Mouse (Mus musculus) lung, embryonic 15.5 days (tissue): ENCODE results near the gene Olfr288. TPM values are rescaled to one million over a fixed set of nuclear protein-coding genes. Genes with fewer than 3 reads are reported as not detected.

ENCODE experiments used
- ATAC-seq: fragments of 200-750 bp; cut with Nextera tagmentation; 2 replicates; pipeline ENCODE4 v1.8.0; 2017; ENCODE audit warnings: moderate number of reproducible peaks, borderline replicate concordance; ENCODE audit not compliant: low FRiP score, low TSS enrichment; ENCODE audit errors: extremely low read depth
- H3K27ac ChIP-seq: fragments of 300-500 bp; sonication (generic); 2 replicates; pipeline ENCODE4 v1.5.1; 2015; ENCODE audit warnings: moderate library complexity, mild to moderate bottlenecking, inconsistent platforms
- H3K27me3 ChIP-seq: fragments of 300-500 bp; sonication (generic); 2 replicates; pipeline ENCODE4 v1.6.1; 2015; ENCODE audit warnings: inconsistent platforms
- H3K36me3 ChIP-seq: fragments of 300-500 bp; sonication (generic); 2 replicates; pipeline ENCODE4 v1.6.1; 2015; ENCODE audit warnings: inconsistent platforms
- H3K4me1 ChIP-seq: fragments of 300-500 bp; sonication (generic); 2 replicates; pipeline ENCODE4 v1.6.1; 2015; ENCODE audit warnings: inconsistent platforms
- H3K4me2 ChIP-seq: fragments of 300-500 bp; sonication (generic); 2 replicates; pipeline ENCODE4 v1.6.1; 2015; ENCODE audit warnings: inconsistent platforms, mild to moderate bottlenecking, moderate library complexity
- H3K4me3 ChIP-seq: fragments of 300-500 bp; sonication (generic); 2 replicates; pipeline ENCODE4 v1.5.1; 2015; ENCODE audit warnings: mild to moderate bottlenecking, inconsistent platforms
- H3K9ac ChIP-seq: fragments of 300-500 bp; sonication (generic); 2 replicates; pipeline ENCODE4 v1.6.1; 2015; ENCODE audit warnings: inconsistent platforms
- H3K9me3 ChIP-seq: fragments of 300-500 bp; sonication (generic); 2 replicates; pipeline ENCODE4 v1.6.1; 2016; ENCODE audit warnings: inconsistent platforms
- WGBS: fragments of 180-500 bp; shearing (Covaris S2); methylation state at CpG from one replicate; pipeline ENCODE4 v1.1.7; 2015; 5-methylcytosine and 5-hydroxymethylcytosine counted together
- polyA plus RNA-seq: library from polyadenylated mRNA; unstranded; fragments of >200 nt; fragmentation: Nextera tagmentation; extraction: Ambion mirVana; gene quantifications from 2 replicates; pipeline ENCODE4 v1.2.1, GENCODE M21; 2015

Gene Olfr288
- polyA plus RNA-seq: not detected in 2 replicates

DNA sequence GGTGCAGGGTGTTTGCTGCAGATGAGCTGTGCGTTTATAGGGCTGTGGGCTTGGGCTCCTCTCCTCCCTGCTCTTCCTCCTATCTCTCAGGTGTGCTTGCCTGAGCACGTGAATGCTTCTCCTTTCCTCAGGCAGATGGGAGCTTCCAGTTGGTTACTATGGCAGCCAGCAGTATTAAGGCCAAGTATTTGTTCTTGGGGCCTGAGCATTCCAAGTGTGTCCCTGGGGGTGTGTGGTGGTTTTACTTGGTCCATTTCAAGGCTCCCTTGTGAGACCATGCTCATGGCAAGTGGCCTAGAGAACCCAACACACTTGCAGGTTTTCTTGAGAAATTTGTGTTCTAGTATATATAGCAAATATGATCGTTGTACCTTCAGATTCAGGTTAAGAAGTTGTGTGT, at the start of gene Olfr288:
TSS of gene Olfr288 (minus strand) at position 101 of the 400 bp plus-strand sequence.
- no peak for ATAC-seq
- Histone ChIP-seq H3K4me3 (no peak within 1 kb of the TSS), H3K36me3 (no peaks in the 10 kb centered on the region), H3K4me1 (no peaks in the 10 kb centered on the region), H3K27me3 (no peaks in the 10 kb centered on the region), H3K9ac (no peak within 1 kb of the TSS), H3K27ac (no peak within 1 kb of the TSS), H3K4me2 (no peak within 1 kb of the TSS), H3K9me3 (no peaks in the 10 kb centered on the region)
- WGBS: 61% methylated on average over 3 of the region's 3 CpGs

GRCm38 (mm10) chr15:98235442-98235841, 40.1 kb upstream of the Olfr288 start:
- 81% methylated on average over 4 of the region's 4 CpGs for WGBS
- H3K4me2 ChIP-seq: no peak overlapping the region
- no peak for ATAC-seq
- H3K36me3 ChIP-seq: no peaks in the 10 kb centered on the region
- no peak overlapping the region for H3K9ac ChIP-seq
- 0 out of 2 replicates have a peak, but pooled peaks cover 4% of the 10 kb centered on the region for H3K27me3 ChIP-seq
- no peak overlapping the region for H3K4me3 ChIP-seq
- H3K9me3 ChIP-seq: no peaks in the 10 kb centered on the region
- H3K27ac ChIP-seq: no peak overlapping the region
- no peaks in the 10 kb centered on the region for H3K4me1 ChIP-seq

DNA sequence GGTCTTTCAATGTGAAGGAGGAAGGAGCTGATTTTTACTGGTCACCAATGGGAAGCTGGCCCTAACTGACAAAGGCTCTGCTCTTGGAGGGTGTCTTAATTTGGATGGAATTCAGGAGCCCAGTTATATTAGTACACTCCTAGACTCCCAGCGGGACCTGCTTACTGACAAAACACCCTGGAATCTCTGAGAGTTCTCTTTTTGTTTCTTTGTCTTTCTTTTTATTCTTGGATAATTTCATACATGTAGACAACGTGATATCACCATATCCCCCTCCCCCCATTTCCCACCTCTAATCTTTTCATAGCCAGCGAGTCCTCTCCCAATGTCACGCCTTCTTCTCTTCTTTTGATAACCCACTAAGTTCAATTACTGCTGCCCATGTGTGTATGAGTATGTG, 39.0 kb upstream of the Olfr288 start, which contains the start of gene Olfr286:
TSS of gene Olfr286 (minus strand) at position 101 of the 400 bp plus-strand sequence.
- Histone ChIP-seq H3K27ac (no peak within 1 kb of the TSS), H3K4me2 (no peak within 1 kb of the TSS), H3K9ac (no peak within 1 kb of the TSS), H3K27me3 (0 out of 2 replicates have a peak, but pooled peaks cover 4% of the 10 kb centered on the region), H3K4me1 (no peaks in the 10 kb centered on the region), H3K4me3 (no peak within 1 kb of the TSS), H3K9me3 (no peaks in the 10 kb centered on the region), H3K36me3 (no peaks in the 10 kb centered on the region)
- WGBS: 79% methylated on average over 4 of the region's 4 CpGs
- ATAC-seq: no peak

DNA sequence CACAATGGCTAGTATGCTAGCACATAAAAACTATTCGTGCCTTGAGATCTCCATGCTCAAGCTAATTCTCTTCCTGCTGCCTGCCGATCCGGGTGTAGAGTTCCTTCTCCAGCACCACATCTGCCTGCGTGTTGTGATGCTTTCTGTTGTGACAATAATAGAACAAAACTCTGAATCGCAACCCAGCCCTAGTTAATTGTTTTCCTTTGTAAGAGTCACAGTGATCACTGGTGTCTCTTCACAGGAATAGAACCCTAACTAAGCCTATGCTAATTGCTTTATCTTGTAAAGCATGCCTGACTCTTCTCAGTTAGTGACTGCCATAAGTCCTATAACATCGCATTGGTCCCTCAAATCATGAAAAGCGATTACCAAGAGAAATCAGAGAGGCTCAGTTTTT, 30.8 kb upstream of the Olfr288 start:
- no peak overlapping the region for H3K9ac ChIP-seq
- ATAC-seq: no peak
- no peak overlapping the region for H3K4me2 ChIP-seq
- no peaks in the 10 kb centered on the region for H3K9me3 ChIP-seq
- H3K27ac ChIP-seq: no peak overlapping the region
- no peaks in the 10 kb centered on the region for H3K4me1 ChIP-seq
- no peak overlapping the region for H3K4me3 ChIP-seq
- H3K36me3 ChIP-seq: no peaks in the 10 kb centered on the region
- 76% methylated on average over 7 of the region's 7 CpGs for WGBS
- H3K27me3 ChIP-seq: no peaks in the 10 kb centered on the region

- Histone ChIP-seq H3K36me3 (no peaks in the 10 kb centered on the region), H3K4me3 (no peak overlapping the region)
- ATAC-seq: no peak
Observed at GRCm38 (mm10) chr15:98225610-98226009, 30.3 kb upstream of the Olfr288 start.

DNA sequence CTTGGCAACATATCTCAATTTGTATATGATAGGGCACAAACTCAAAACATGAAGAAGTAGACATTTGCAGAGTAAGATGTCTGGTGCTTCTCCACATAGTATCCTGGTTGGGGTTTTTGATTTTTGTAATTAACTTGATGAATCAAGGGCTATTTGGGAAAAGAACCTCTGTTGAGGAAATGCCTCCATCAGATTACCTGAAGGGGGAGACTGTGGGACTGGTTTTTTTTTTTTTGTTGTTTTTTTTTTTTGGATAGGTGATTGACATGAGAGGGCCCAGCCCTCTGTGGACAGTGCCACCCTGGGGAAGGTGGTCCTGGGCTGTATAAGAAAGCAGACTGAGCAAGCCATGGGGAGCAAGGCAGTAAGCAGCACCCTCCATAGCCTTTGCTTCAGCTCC, 27.0 kb upstream of the Olfr288 start:
- H3K4me1 ChIP-seq: no peaks in the 10 kb centered on the region
- H3K4me3 ChIP-seq: no peak overlapping the region
- no peak overlapping the region for H3K27ac ChIP-seq
- no peak overlapping the region for H3K9ac ChIP-seq
- no peaks in the 10 kb centered on the region for H3K36me3 ChIP-seq
- no peaks in the 10 kb centered on the region for H3K9me3 ChIP-seq
- no peaks in the 10 kb centered on the region for H3K27me3 ChIP-seq
- no peak for ATAC-seq
- H3K4me2 ChIP-seq: no peak overlapping the region

More at GRCm38 (mm10) chr15:98225610-98226009, 30.3 kb upstream of the Olfr288 start:
- Histone ChIP-seq H3K27ac (no peak overlapping the region), H3K4me1 (no peaks in the 10 kb centered on the region), H3K9ac (no peak overlapping the region), H3K27me3 (no peaks in the 10 kb centered on the region), H3K4me2 (no peak overlapping the region), H3K9me3 (no peaks in the 10 kb centered on the region)
- 37% methylated on average over 16 of the region's 16 CpGs for WGBS

DNA sequence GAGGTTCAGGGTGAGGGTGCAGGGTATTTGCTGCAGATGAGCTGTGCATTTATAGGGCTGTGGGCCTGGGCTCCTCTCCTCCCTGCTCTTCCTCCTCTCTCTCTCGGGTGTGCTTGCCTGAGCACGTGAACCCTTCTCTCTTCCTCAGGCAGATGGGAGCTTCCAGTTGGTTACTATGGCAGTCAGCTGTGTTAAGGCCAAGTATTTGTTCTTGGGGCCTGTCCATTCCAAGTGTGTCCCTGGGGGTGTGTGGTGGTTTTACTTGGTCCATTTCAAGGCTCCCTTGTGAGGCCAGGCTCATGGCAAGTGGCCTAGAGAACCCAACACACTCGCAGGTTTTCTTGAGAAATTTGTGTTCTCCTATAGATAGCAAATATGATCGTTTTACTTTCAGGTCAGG, 25.5 kb upstream of the Olfr288 start, which contains the start of the genes Gm44579 and Olfr287:
TSS of gene Gm44579 (minus strand) at position 101 of the 400 bp plus-strand sequence.
TSS of gene Olfr287 (minus strand) at position 180 of the 400 bp plus-strand sequence.
- WGBS: 75% methylated on average over 4 of the region's 4 CpGs
- no peaks in the 10 kb centered on the region for H3K9me3 ChIP-seq
- no peak within 1 kb of the TSS for H3K4me3 ChIP-seq
- H3K27ac ChIP-seq: no peak within 1 kb of the TSS
- no peaks in the 10 kb centered on the region for H3K4me1 ChIP-seq
- no peaks in the 10 kb centered on the region for H3K27me3 ChIP-seq
- no peaks in the 10 kb centered on the region for H3K36me3 ChIP-seq
- no peak for ATAC-seq
- no peak within 1 kb of the TSS for H3K4me2 ChIP-seq
- no peak within 1 kb of the TSS for H3K9ac ChIP-seq

DNA sequence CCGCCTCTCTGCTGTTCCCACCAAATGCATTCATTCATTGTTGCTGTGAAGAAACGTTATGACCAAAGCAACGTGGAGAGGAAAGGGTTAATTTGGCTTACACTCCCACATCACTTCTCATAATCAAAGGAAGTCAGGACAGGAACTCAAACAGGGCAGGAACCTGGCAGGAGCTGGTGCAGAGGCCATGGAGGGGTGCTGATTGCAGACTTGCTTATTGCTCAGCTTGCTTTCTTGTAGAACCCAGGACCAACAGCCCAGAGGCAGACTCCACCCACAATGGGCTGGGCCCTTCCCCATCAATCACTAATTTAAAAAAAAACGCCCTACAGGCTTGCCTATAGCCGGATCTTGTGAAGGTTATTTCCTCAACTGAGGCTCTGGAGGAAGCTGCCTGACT, 18.8 kb upstream of the Olfr288 start:
- no peaks in the 10 kb centered on the region for H3K4me1 ChIP-seq
- peak overlapping the region; percentile 60 for H3K27ac ChIP-seq
- no peaks in the 10 kb centered on the region for H3K27me3 ChIP-seq
- 47% methylated on average over 5 of the region's 5 CpGs for WGBS
- H3K4me2 ChIP-seq: no peak overlapping the region
- H3K36me3 ChIP-seq: no peaks in the 10 kb centered on the region
- no peak overlapping the region for H3K9ac ChIP-seq
- no peak overlapping the region for H3K4me3 ChIP-seq
- H3K9me3 ChIP-seq: no peaks in the 10 kb centered on the region
- 0 out of 2 replicates have a peak, but pooled peaks have one; percentile 23 for ATAC-seq

DNA sequence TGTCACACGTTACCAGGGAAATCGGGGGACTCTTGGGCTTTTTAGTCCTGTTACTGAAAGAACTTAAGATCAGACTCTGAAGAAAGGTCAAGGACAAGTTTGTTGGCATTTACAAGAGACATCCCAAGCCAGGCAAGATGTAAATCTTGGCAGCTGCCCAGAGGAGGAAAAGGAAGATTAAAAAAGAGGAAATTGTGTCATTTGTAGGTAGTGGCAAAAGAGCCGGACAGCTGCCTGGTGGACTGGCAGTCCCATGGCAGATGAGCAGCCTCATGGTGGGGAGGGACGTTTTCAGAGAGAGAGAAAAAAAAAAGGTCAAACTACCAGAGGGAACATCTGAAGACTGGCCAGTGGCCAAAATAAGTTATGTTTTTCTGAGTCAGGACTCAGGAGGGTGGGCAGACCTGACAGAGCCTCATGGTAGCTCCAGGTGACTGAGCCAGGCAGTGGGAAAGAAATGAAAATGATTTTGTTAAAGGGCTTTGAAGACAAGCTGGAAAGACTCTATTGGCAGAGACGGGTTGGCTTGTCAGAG, 18.1 kb upstream of the Olfr288 start:
- Histone ChIP-seq H3K4me2 (no peak overlapping the region), H3K4me1 (no peaks in the 10 kb centered on the region), H3K4me3 (no peak overlapping the region), H3K27me3 (no peaks in the 10 kb centered on the region), H3K9me3 (no peaks in the 10 kb centered on the region), H3K27ac (peak overlapping the region; percentile 60), H3K36me3 (no peaks in the 10 kb centered on the region), H3K9ac (no peak overlapping the region)
- WGBS: 54% methylated on average over 5 of the region's 5 CpGs
- ATAC-seq: no peak

GRCm38 (mm10) chr15:98209676-98210075, 14.3 kb upstream of the Olfr288 start:
- no peak overlapping the region for H3K4me3 ChIP-seq
- H3K27ac ChIP-seq: no peak overlapping the region
- no peaks in the 10 kb centered on the region for H3K36me3 ChIP-seq
- 72% methylated on average over 7 of the region's 7 CpGs for WGBS
- ATAC-seq: no peak
- no peaks in the 10 kb centered on the region for H3K27me3 ChIP-seq
- H3K4me1 ChIP-seq: no peaks in the 10 kb centered on the region
- H3K4me2 ChIP-seq: no peak overlapping the region
- no peak overlapping the region for H3K9ac ChIP-seq
- H3K9me3 ChIP-seq: no peaks in the 10 kb centered on the region

DNA sequence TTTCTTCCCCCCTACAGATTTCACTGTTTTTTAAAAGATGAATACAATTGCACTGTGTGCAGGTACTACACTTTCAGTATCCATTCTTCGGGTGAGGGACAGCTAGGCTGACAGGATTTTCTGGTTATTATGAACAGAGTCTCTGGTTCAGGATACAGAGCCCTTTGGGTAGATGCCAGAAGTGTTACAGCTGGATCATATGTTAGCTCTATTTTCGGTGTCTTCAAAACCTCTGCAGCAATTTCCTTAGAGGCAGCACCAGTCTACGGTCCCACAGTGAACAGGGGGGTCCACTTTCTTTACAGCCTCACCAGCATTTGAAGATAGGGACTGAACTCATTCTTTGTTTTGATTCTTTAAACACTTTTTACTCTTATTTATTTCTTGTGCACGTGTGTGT, 10.9 kb downstream of the Olfr288 start:
- Histone ChIP-seq H3K27ac (no peak overlapping the region), H3K27me3 (0 out of 2 replicates have a peak, but pooled peaks cover 2% of the 10 kb centered on the region), H3K4me3 (no peak overlapping the region), H3K9me3 (no peaks in the 10 kb centered on the region), H3K4me2 (no peak overlapping the region), H3K9ac (no peak overlapping the region; the same call in 1 of the 2 replicates), H3K4me1 (peaks cover 12% of the 10 kb centered on the region), H3K36me3 (no peaks in the 10 kb centered on the region)
- WGBS: 47% methylated on average over 4 of the region's 4 CpGs
- no peak for ATAC-seq

DNA sequence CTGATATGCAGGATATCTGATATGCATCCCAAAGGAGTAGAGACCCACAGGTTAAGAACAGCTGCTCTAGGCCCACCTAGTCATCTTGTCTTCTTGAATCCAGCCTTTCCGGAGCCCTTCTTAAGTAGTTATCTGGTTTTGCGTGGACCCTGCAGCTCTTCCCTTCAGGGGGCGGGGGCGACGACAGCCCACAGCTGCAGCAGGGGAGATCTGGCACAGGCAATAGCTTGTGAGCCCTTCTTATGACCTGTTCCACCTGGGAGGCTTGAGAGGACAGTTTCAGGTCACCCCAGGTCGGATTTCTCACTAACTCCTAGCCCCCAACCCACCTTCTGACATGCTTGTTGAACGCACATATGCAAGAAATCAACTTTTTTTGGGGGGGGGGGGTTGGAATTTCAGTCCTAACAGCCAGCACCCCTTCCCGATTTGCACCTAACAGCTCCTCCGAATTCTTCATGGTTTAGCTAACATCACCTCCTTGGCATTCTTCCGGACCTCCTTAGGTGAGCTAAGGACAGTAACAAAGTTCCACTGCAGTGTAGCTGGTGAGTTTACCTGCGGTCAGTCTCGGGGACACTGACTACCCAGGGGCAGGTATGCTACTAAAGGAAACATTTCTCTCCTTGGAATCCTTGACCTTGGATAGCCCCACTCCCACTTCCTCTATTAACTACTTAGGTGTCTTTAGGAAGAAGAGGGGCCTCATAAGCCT, 13.3 kb downstream of the Olfr288 start:
- H3K4me1 ChIP-seq: peaks cover 12% of the 10 kb centered on the region
- no peak overlapping the region for H3K9ac ChIP-seq
- ATAC-seq: no peak
- peaks cover 19% of the 10 kb centered on the region; the same call in 1 of the 2 replicates for H3K27me3 ChIP-seq
- H3K27ac ChIP-seq: no peak overlapping the region
- no peaks in the 10 kb centered on the region for H3K36me3 ChIP-seq
- WGBS: 63% methylated on average over 12 of the region's 12 CpGs
- H3K9me3 ChIP-seq: no peaks in the 10 kb centered on the region
- H3K4me2 ChIP-seq: peak overlapping the region; percentile 78; the same call in 1 of the 2 replicates
- H3K4me3 ChIP-seq: no peak overlapping the region
